Mouse (Mus musculus) megakaryocyte, embryonic 14.5 days (primary cell): Measurements from ENCODE around the gene Dhfr.

Experiments
- FLI1 ChIP-seq: IDR thresholded peaks from 2 replicates; pipeline ENCODE4 v1.6.1; 2012; ENCODE audit warnings: low read length, inconsistent platforms, mixed read lengths
- GATA1 ChIP-seq: IDR thresholded peaks from 3 replicates; pipeline ENCODE4 v1.6.1; 2012; ENCODE audit warnings: mixed read lengths, low read length, inconsistent platforms, borderline replicate concordance

- TF ChIP-seq GATA1 = no peak
- TF ChIP-seq FLI1 = no peak
Observed at GRCm38 (mm10) chr13:92351100-92351499, 3.4 kb upstream of the Dhfr start.
